Comparison of ENCODE assay signal across 20 mouse cellular contexts in genomic region chr5:18089956-18090355, GRCm38 (mm10).
DNase-seq lines count a peak whose midpoint lies in the region; ATAC-seq and TF ChIP-seq lines count a peak whose summit lies in the region.
"Had no signal": no experiment of that assay in that cellular context is flagged by ENCODE, and none has a peak within 500 bp of the region (broad histone marks: within the 10 kb centered on the region; RNA-seq: fewer than 3 reads in every experiment).

No protein-coding gene starts in this region.

- H3K9me3 ChIP-seq in hindbrain, embryonic 10.5 days: no peaks in the 10 kb centered on the region
- no peaks in the 10 kb centered on the region for H3K9me3 ChIP-seq in hindbrain, postnatal 0 days (ENCODE audit: low read length)
- no peaks in the 10 kb centered on the region for H3K9me3 ChIP-seq in forebrain, postnatal 0 days (ENCODE audit: low read length)
- H3K9me3 ChIP-seq in liver, embryonic 11.5 days (ENCODE audit: control insufficient read depth, low read length): no peaks in the 10 kb centered on the region
- H3K9me3 ChIP-seq: forebrain, embryonic 13.5 days; heart, embryonic 15.5 days; liver, embryonic 15.5 days; neural tube, embryonic 12.5 days had no signal

- TF ChIP-seq POLR2A in kidney, adult 2 months (IDR thresholded peaks at IDR 0.05; ENCODE audit: low read depth, low read length): no peak

- H3K4me1 ChIP-seq in hindbrain, embryonic 10.5 days (replicated peaks): peaks cover 7% of the 10 kb centered on the region
- no peaks in the 10 kb centered on the region for H3K4me1 ChIP-seq in hindbrain, postnatal 0 days (ENCODE audit: insufficient read depth, low read length)
- peaks cover 6% of the 10 kb centered on the region for H3K4me1 ChIP-seq in kidney, adult 2 months (ENCODE audit: control insufficient read depth, insufficient read depth, low read length)
- no peaks in the 10 kb centered on the region for H3K4me1 ChIP-seq in forebrain, postnatal 0 days (ENCODE audit: insufficient read depth)
- no peaks in the 10 kb centered on the region for H3K4me1 ChIP-seq in liver, embryonic 11.5 days (replicated peaks; ENCODE audit: control insufficient read depth, insufficient read depth, low read length)
- H3K4me1 ChIP-seq: forebrain, embryonic 13.5 days; liver, embryonic 15.5 days; neural tube, embryonic 12.5 days had no signal

- DNase-seq in hindbrain, embryonic 10.5 days (ENCODE audit: low spot score): peak; percentile 5
- no peak for DNase-seq in hindbrain, postnatal 0 days (ENCODE audit: low spot score)
- DNase-seq in embryo, embryonic 10 days (ENCODE audit: low spot score): peak; percentile 53
- DNase-seq in kidney, adult 2 months: peak; percentile 50
- peak; percentile 21 to 34 for DNase-seq in kidney, postnatal 36 days
- no peak for DNase-seq in forebrain, postnatal 0 days
- no peak for DNase-seq in thymus, postnatal 0 days (ENCODE audit: low spot score)
- no peak for DNase-seq in liver, embryonic 11.5 days (ENCODE audit: low spot score)
- DNase-seq: adrenal gland, postnatal 14 days; B cell, adult 2 months; cerebellum, postnatal 25 days; gastrocnemius, postnatal 10 days; layer of hippocampus, postnatal 36 days; lung, postnatal 10 days; right cerebral cortex, postnatal 4 days had no signal

- H3K4me3 ChIP-seq in hindbrain, embryonic 10.5 days: no peak overlapping the region
- H3K4me3 ChIP-seq in hindbrain, postnatal 0 days (ENCODE audit: low read length): no peak overlapping the region
- no peak overlapping the region for H3K4me3 ChIP-seq in kidney, adult 2 months (ENCODE audit: insufficient read depth, low read depth, low read length)
- no peak overlapping the region for H3K4me3 ChIP-seq in forebrain, postnatal 0 days (ENCODE audit: low read depth, low read length)
- H3K4me3 ChIP-seq in liver, embryonic 11.5 days (ENCODE audit: low read depth, low read length): no peak overlapping the region
- H3K4me3 ChIP-seq: forebrain, embryonic 13.5 days; heart, embryonic 15.5 days; liver, embryonic 15.5 days; neural tube, embryonic 12.5 days had no signal

- H3K4me2 ChIP-seq in hindbrain, postnatal 0 days (ENCODE audit: low read depth, low read length): no peak overlapping the region
- H3K4me2 ChIP-seq in forebrain, postnatal 0 days (ENCODE audit: low read depth): no peak overlapping the region
- H3K4me2 ChIP-seq in liver, embryonic 11.5 days: no peak overlapping the region
- H3K4me2 ChIP-seq: forebrain, embryonic 13.5 days; heart, embryonic 15.5 days; hindbrain, embryonic 14.5 days; liver, embryonic 15.5 days; neural tube, embryonic 12.5 days had no signal

- H3K27me3 ChIP-seq in hindbrain, embryonic 10.5 days (ENCODE audit: insufficient read depth, poor library complexity, severe bottlenecking): no peaks in the 10 kb centered on the region
- H3K27me3 ChIP-seq in hindbrain, postnatal 0 days (ENCODE audit: insufficient read depth, low read length): no peaks in the 10 kb centered on the region
- H3K27me3 ChIP-seq in kidney, adult 2 months (replicated peaks; ENCODE audit: control insufficient read depth, insufficient read depth, low read length): no peaks in the 10 kb centered on the region
- no peaks in the 10 kb centered on the region for H3K27me3 ChIP-seq in forebrain, postnatal 0 days (ENCODE audit: insufficient read depth, low read length)
- no peaks in the 10 kb centered on the region for H3K27me3 ChIP-seq in liver, embryonic 11.5 days (replicated peaks; ENCODE audit: control insufficient read depth, insufficient read depth, low read length)
- H3K27me3 ChIP-seq: forebrain, embryonic 13.5 days; heart, embryonic 15.5 days; liver, embryonic 15.5 days; neural tube, embryonic 12.5 days had no signal

- H3K36me3 ChIP-seq in hindbrain, embryonic 10.5 days: no peaks in the 10 kb centered on the region
- H3K36me3 ChIP-seq in hindbrain, postnatal 0 days (ENCODE audit: insufficient read depth, low read length): no peaks in the 10 kb centered on the region
- H3K36me3 ChIP-seq in kidney, adult 2 months (ENCODE audit: control insufficient read depth, insufficient read depth, low read length): no peaks in the 10 kb centered on the region
- H3K36me3 ChIP-seq in forebrain, postnatal 0 days (ENCODE audit: insufficient read depth): no peaks in the 10 kb centered on the region
- no peaks in the 10 kb centered on the region for H3K36me3 ChIP-seq in liver, embryonic 11.5 days (ENCODE audit: control insufficient read depth, insufficient read depth, low read length)
- H3K36me3 ChIP-seq: heart, embryonic 15.5 days; liver, embryonic 15.5 days; neural tube, embryonic 12.5 days had no signal

- H3K9ac ChIP-seq in hindbrain, postnatal 0 days (replicated peaks; ENCODE audit: low read length): no peak overlapping the region
- no peak overlapping the region for H3K9ac ChIP-seq in forebrain, postnatal 0 days
- no peak overlapping the region for H3K9ac ChIP-seq in liver, embryonic 11.5 days (ENCODE audit: low read depth, low read length)
- H3K9ac ChIP-seq: forebrain, embryonic 13.5 days; heart, embryonic 15.5 days; hindbrain, embryonic 14.5 days; liver, embryonic 15.5 days; neural tube, embryonic 12.5 days had no signal

- H3K27ac ChIP-seq in hindbrain, embryonic 10.5 days: no peak overlapping the region
- H3K27ac ChIP-seq in hindbrain, postnatal 0 days: no peak overlapping the region
- H3K27ac ChIP-seq in kidney, adult 2 months (ENCODE audit: insufficient read depth, low read depth, low read length): no peak overlapping the region
- H3K27ac ChIP-seq in forebrain, postnatal 0 days (ENCODE audit: low read depth, low read length): no peak overlapping the region
- no peak overlapping the region for H3K27ac ChIP-seq in liver, embryonic 11.5 days (ENCODE audit: low read depth, low read length)
- H3K27ac ChIP-seq: forebrain, embryonic 13.5 days; heart, embryonic 15.5 days; hindbrain, embryonic 14.5 days; liver, embryonic 15.5 days; neural tube, embryonic 12.5 days had no signal

- ATAC-seq in hindbrain, postnatal 0 days: no peak
- no peak for ATAC-seq in forebrain, postnatal 0 days
- no peak for ATAC-seq in liver, embryonic 11.5 days (replicated peaks; ENCODE audit: low FRiP score)
- ATAC-seq: forebrain, embryonic 13.5 days had no signal

- WGBS in hindbrain, embryonic 10.5 days: 34% methylated on average over 2 of the region's 2 CpGs
- WGBS in hindbrain, postnatal 0 days: 60% methylated on average over 2 of the region's 2 CpGs
- 54% methylated on average over 2 of the region's 2 CpGs for WGBS in kidney, adult 2 months
- 54% methylated on average over 2 of the region's 2 CpGs for WGBS in forebrain, postnatal 0 days
- 58% methylated on average over 2 of the region's 2 CpGs for WGBS in liver, embryonic 11.5 days

- TF ChIP-seq CTCF in hindbrain, postnatal 0 days (IDR thresholded peaks at IDR 0.05; ENCODE audit: low read depth): no peak
- no peak for TF ChIP-seq CTCF in kidney, adult 2 months (conservative IDR thresholded peaks at IDR 0.05; ENCODE audit: insufficient read depth, insufficient read length, low read depth, low read length)
- no peak for TF ChIP-seq CTCF in forebrain, postnatal 0 days (IDR thresholded peaks at IDR 0.05; ENCODE audit: low read depth)

Comparison
In these comparisons a context has a peak if more than half of its experiments do, and no peak if none do; other contexts are left out.
1. DNase-seq: peak in hindbrain, embryonic 10.5 days (single experiment), embryo, embryonic 10 days (single experiment), kidney, adult 2 months (single experiment) and kidney, postnatal 36 days (2 of 2); none in hindbrain, postnatal 0 days (single experiment), forebrain, postnatal 0 days (single experiment), thymus, postnatal 0 days (single experiment) and liver, embryonic 11.5 days (single experiment).